Mouse (Mus musculus) limb, embryonic 13.5 days (tissue): ENCODE data around the gene Rufy1. TPM values are rescaled to one million over a fixed set of nuclear protein-coding genes. Genes with fewer than 3 reads are reported as not detected.

Experiments used
- ATAC-seq: fragments of 200-750 bp; cut with Nextera tagmentation; 2 replicates; pipeline ENCODE4 v1.8.0; 2017; ENCODE audit warnings: low read depth, moderate number of reproducible peaks, moderate TSS enrichment; ENCODE audit not compliant: low FRiP score
- H3K27ac ChIP-seq: fragments of 300-500 bp; sonication (generic); 2 replicates; pipeline ENCODE4 v1.5.1; 2015; ENCODE audit warnings: inconsistent platforms, mild to moderate bottlenecking, moderate library complexity
- H3K27me3 ChIP-seq: fragments of 300-500 bp; sonication (generic); 2 replicates; pipeline ENCODE4 v1.6.1; 2015; ENCODE audit warnings: mild to moderate bottlenecking, inconsistent platforms
- H3K36me3 ChIP-seq: fragments of 300-500 bp; sonication (generic); 2 replicates; pipeline ENCODE4 v1.6.1; 2015; ENCODE audit warnings: inconsistent platforms, mild to moderate bottlenecking, moderate library complexity
- H3K4me1 ChIP-seq: fragments of 300-500 bp; sonication (generic); 2 replicates; pipeline ENCODE4 v1.6.1; 2015; ENCODE audit warnings: inconsistent platforms
- H3K4me2 ChIP-seq: fragments of 300-500 bp; sonication (generic); replicated peaks from 2 replicates; pipeline ENCODE4 v1.6.1; 2015; ENCODE audit warnings: inconsistent platforms, mild to moderate bottlenecking, moderate library complexity
- H3K4me3 ChIP-seq: fragments of 300-500 bp; sonication (generic); 2 replicates; pipeline ENCODE4 v1.5.1; 2015; ENCODE audit warnings: moderate library complexity, mild to moderate bottlenecking, inconsistent platforms
- H3K9ac ChIP-seq: fragments of 300-500 bp; sonication (generic); 2 replicates; pipeline ENCODE4 v1.6.1; 2015; ENCODE audit warnings: mild to moderate bottlenecking, inconsistent platforms
- H3K9me3 ChIP-seq: fragments of 300-500 bp; sonication (generic); 2 replicates; pipeline ENCODE4 v1.6.1; 2016; ENCODE audit warnings: inconsistent platforms
- WGBS: fragments of 180-500 bp; shearing (Covaris S2); methylation state at CpG from one replicate; pipeline ENCODE4 v1.1.7; 2015; 5-methylcytosine and 5-hydroxymethylcytosine counted together
- microRNA counts: library from miRNA; unstranded; fragments of <30 nt; microRNA quantifications from one replicate; lab custom pipeline; 2016
- microRNA-seq: library from miRNA; unstranded; fragments of <30 nt; microRNA quantifications from one replicate; pipeline ENCODE4, GENCODE M21; 2016
- polyA plus RNA-seq: library from polyadenylated mRNA; unstranded; fragments of >200 nt; fragmentation: Nextera tagmentation; extraction: Ambion mirVana; gene quantifications from 2 replicates; pipeline ENCODE4 v1.2.1, GENCODE M21; 2015

Gene Rufy1
- polyA plus RNA-seq, 1 experiment from 2014 or later = 27.9 TPM

GRCm38 (mm10) chr11:50358950-50359861 lies 71.7 kb downstream of the Rufy1 start:
- H3K36me3 ChIP-seq = no peaks in the 10 kb centered on the region
- peak overlapping the region; percentile 58 for H3K4me3 ChIP-seq
- no peaks in the 10 kb centered on the region; the same call in 1 of the 2 replicates for H3K27me3 ChIP-seq
- ATAC-seq = peak; percentile 71
- peak overlapping the region; percentile 89 for H3K4me2 ChIP-seq
- peak overlapping the region; percentile 74 for H3K9ac ChIP-seq
- peak overlapping the region; percentile 39; the same call in 1 of the 2 replicates for H3K27ac ChIP-seq
- no peaks in the 10 kb centered on the region for H3K9me3 ChIP-seq
- 2% methylated on average over 74 of the region's 74 CpGs for WGBS
- no peaks in the 10 kb centered on the region for H3K4me1 ChIP-seq

- Histone ChIP-seq H3K9me3 (no peaks in the 10 kb centered on the region), H3K36me3 (no peaks in the 10 kb centered on the region), H3K4me2 (no peak overlapping the region), H3K4me1 (no peaks in the 10 kb centered on the region), H3K4me3 (no peak overlapping the region), H3K27me3 (no peaks in the 10 kb centered on the region; the same call in 1 of the 2 replicates), H3K27ac (no peak overlapping the region), H3K9ac (no peak overlapping the region)
- WGBS = 75% methylated on average over 1 of the region's 1 CpGs
- no peak for ATAC-seq
Observed at GRCm38 (mm10) chr11:50355395-50355794, 75.5 kb downstream of the Rufy1 start.

GRCm38 (mm10) chr11:50354851-50355250 lies 76.1 kb downstream of the Rufy1 start:
- no peaks in the 10 kb centered on the region; the same call in 1 of the 2 replicates for H3K27me3 ChIP-seq
- no peak overlapping the region for H3K4me3 ChIP-seq
- H3K4me2 ChIP-seq = no peak overlapping the region
- 60% methylated on average over 3 of the region's 3 CpGs for WGBS
- no peaks in the 10 kb centered on the region for H3K9me3 ChIP-seq
- H3K9ac ChIP-seq = no peak overlapping the region
- no peaks in the 10 kb centered on the region for H3K4me1 ChIP-seq
- no peak overlapping the region for H3K27ac ChIP-seq
- no peaks in the 10 kb centered on the region for H3K36me3 ChIP-seq
- ATAC-seq = no peak

- Histone ChIP-seq H3K4me1 (no peaks in the 10 kb centered on the region), H3K4me3 (no peak within 1 kb of the TSS), H3K36me3 (no peaks in the 10 kb centered on the region), H3K27ac (no peak within 1 kb of the TSS), H3K27me3 (no peaks in the 10 kb centered on the region; the same call in 1 of the 2 replicates), H3K9ac (no peak within 1 kb of the TSS), H3K9me3 (no peaks in the 10 kb centered on the region), H3K4me2 (no peak within 1 kb of the TSS)
- ATAC-seq = no peak
Observed at GRCm38 (mm10) chr11:50354162-50354561, 76.8 kb downstream of the Rufy1 start, which contains the start of gene Cby3. TSS of gene Cby3 (plus strand) at chr11:50354462.

GRCm38 (mm10) chr11:50352177-50352576 lies 78.7 kb downstream of the Rufy1 start:
- no peak overlapping the region for H3K27ac ChIP-seq
- no peaks in the 10 kb centered on the region for H3K4me1 ChIP-seq
- no peaks in the 10 kb centered on the region for H3K9me3 ChIP-seq
- no peak overlapping the region for H3K9ac ChIP-seq
- H3K27me3 ChIP-seq = no peaks in the 10 kb centered on the region
- WGBS = 65% methylated on average over 2 of the region's 2 CpGs
- no peak overlapping the region for H3K4me3 ChIP-seq
- no peaks in the 10 kb centered on the region for H3K36me3 ChIP-seq
- H3K4me2 ChIP-seq = no peak overlapping the region
- ATAC-seq = no peak

- Histone ChIP-seq H3K4me3 (no peak overlapping the region), H3K4me1 (no peaks in the 10 kb centered on the region), H3K27ac (no peak overlapping the region), H3K9ac (no peak overlapping the region), H3K9me3 (no peaks in the 10 kb centered on the region), H3K27me3 (no peaks in the 10 kb centered on the region), H3K4me2 (no peak overlapping the region), H3K36me3 (no peaks in the 10 kb centered on the region)
- 86% methylated on average over 9 of the region's 9 CpGs for WGBS
- ATAC-seq = no peak
Observed at GRCm38 (mm10) chr11:50346256-50347032, 84.5 kb downstream of the Rufy1 start.

- Histone ChIP-seq H3K36me3 (no peaks in the 10 kb centered on the region), H3K4me1 (no peaks in the 10 kb centered on the region), H3K27ac (no peak overlapping the region), H3K4me2 (no peak overlapping the region), H3K4me3 (no peak overlapping the region), H3K27me3 (no peaks in the 10 kb centered on the region), H3K9me3 (no peaks in the 10 kb centered on the region), H3K9ac (no peak overlapping the region)
- ATAC-seq = no peak
- 82% methylated on average over 4 of the region's 4 CpGs for WGBS
Observed at GRCm38 (mm10) chr11:50345486-50345885, 85.4 kb downstream of the Rufy1 start.

MicroRNA genes within 50 kb of the gene (microRNA counts, 519-probe panel; counts per million panel counts)
- microRNA mmu-miR-804 (lab: Ali Mortazavi, UCI) = 3,234 counts per million, percentile 54 among the panel's probes with 10 or more counts

Small RNA genes within 50 kb of the gene (microRNA-seq; reads per million reads assigned to microRNA genes)
- not detected for gene Mir804

Other genes with a start within 250 kb of the Rufy1 start
- gene Sqstm1, start 220.3 kb downstream of the Rufy1 start, polyA plus RNA-seq = 214 TPM in 2 replicates
- gene Mgat4b, start 220.2 kb downstream of the Rufy1 start, polyA plus RNA-seq = 17.1 and 20.5 TPM in 2 replicates
- gene Ltc4s, start 192.5 kb downstream of the Rufy1 start, polyA plus RNA-seq = 0.79 and 1.3 TPM in 2 replicates
- 7.5 and 8.1 TPM in 2 replicates for gene Maml1, start 138.8 kb downstream of the Rufy1 start, polyA plus RNA-seq
- 311 and 331 TPM in 2 replicates for gene Canx, start 105.5 kb downstream of the Rufy1 start, polyA plus RNA-seq
- 0.38 and 0.79 TPM in 2 replicates for gene Cby3, start 76.7 kb downstream of the Rufy1 start, polyA plus RNA-seq
- gene Hnrnph1, start 54.1 kb downstream of the Rufy1 start, polyA plus RNA-seq = 572 and 577 TPM in 2 replicates
- gene Adamts2, start 171.0 kb upstream of the Rufy1 start, polyA plus RNA-seq = 8.1 and 8.8 TPM in 2 replicates